21 mouse cellular contexts compared by ENCODE assay signal in the genomic region with DNA sequence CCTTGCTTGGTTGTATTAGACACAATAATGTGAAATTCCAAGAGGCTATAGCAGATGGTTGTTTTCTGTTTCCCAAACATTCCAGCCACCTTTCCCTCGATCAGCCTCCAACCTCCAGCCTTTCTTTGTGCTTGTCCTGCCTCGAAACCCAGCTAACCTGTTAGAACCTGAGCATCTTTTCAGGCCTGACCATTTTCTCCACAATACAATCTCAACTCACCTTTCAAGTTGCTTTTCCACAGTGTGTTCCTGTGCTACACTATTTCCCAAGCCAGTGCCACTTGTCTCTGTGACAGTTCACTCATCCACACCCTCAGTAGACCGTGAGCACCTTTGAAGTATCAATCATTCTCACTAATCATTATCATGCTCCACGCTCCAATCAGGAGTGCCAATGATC.
DNase-seq lines count a peak whose midpoint lies in the region; ATAC-seq and TF ChIP-seq lines count a peak whose summit lies in the region.
"Had no signal": no experiment of that assay in that cellular context is flagged by ENCODE, and none has a peak within 500 bp of the region (broad histone marks: within the 10 kb centered on the region; RNA-seq: fewer than 3 reads in every experiment).

No protein-coding gene starts in this region.

- no peaks in the 10 kb centered on the region for H3K27me3 ChIP-seq in heart, adult 2 months (ENCODE audit: control insufficient read depth, insufficient read depth, low read length)
- no peaks in the 10 kb centered on the region for H3K27me3 ChIP-seq in heart, embryonic 10.5 days (ENCODE audit: insufficient read depth, poor library complexity, severe bottlenecking)
- H3K27me3 ChIP-seq in midbrain, embryonic 11.5 days (ENCODE audit: control insufficient read depth, insufficient read depth, low read length) = no peaks in the 10 kb centered on the region
- H3K27me3 ChIP-seq in midbrain, embryonic 13.5 days = no peaks in the 10 kb centered on the region
- H3K27me3 ChIP-seq: CH12.LX, Patski had no signal

- 92% methylated on average over 4 of the region's 4 CpGs for WGBS in heart, adult 2 months
- 76% methylated on average over 4 of the region's 4 CpGs for WGBS in heart, embryonic 10.5 days
- 88% methylated on average over 4 of the region's 4 CpGs for WGBS in midbrain, embryonic 11.5 days
- 91% methylated on average over 4 of the region's 4 CpGs for WGBS in midbrain, embryonic 13.5 days

- no peaks in the 10 kb centered on the region for H3K9me3 ChIP-seq in heart, embryonic 10.5 days
- H3K9me3 ChIP-seq in midbrain, embryonic 11.5 days (ENCODE audit: control insufficient read depth, low read length) = no peaks in the 10 kb centered on the region
- 0 out of 2 replicates have a peak, but pooled peaks cover 3% of the 10 kb centered on the region for H3K9me3 ChIP-seq in midbrain, embryonic 13.5 days
- H3K9me3 ChIP-seq: G1E had no signal

- TF ChIP-seq POLR2A in heart, adult 2 months (IDR thresholded peaks at IDR 0.05; ENCODE audit: insufficient read depth, low read depth, low read length) = no peak

- intact Hi-C loops in heart, adult 2 months (cut with DNase I) = no loop called here

- no peak overlapping the region for H3K4me3 ChIP-seq in heart, adult 2 months
- no peak overlapping the region for H3K4me3 ChIP-seq in heart, embryonic 10.5 days
- H3K4me3 ChIP-seq in midbrain, embryonic 11.5 days (ENCODE audit: low read depth, low read length) = no peak overlapping the region
- H3K4me3 ChIP-seq in midbrain, embryonic 13.5 days (replicated peaks) = no peak overlapping the region

- TF ChIP-seq EP300 in heart, adult 2 months (IDR thresholded peaks at IDR 0.05; ENCODE audit: insufficient read depth, low read depth, low read length) = no peak

- no peaks in the 10 kb centered on the region for H3K79me2 ChIP-seq in heart, adult 2 months (replicated peaks; ENCODE audit: control insufficient read depth, insufficient read depth, low read length)

- H3K4me1 ChIP-seq in heart, adult 2 months (ENCODE audit: control insufficient read depth, insufficient read depth, low read length) = no peaks in the 10 kb centered on the region
- no peaks in the 10 kb centered on the region for H3K4me1 ChIP-seq in heart, embryonic 10.5 days
- H3K4me1 ChIP-seq in midbrain, embryonic 11.5 days (ENCODE audit: control insufficient read depth, insufficient read depth, low read length) = no peaks in the 10 kb centered on the region
- no peaks in the 10 kb centered on the region for H3K4me1 ChIP-seq in midbrain, embryonic 13.5 days (replicated peaks)

- no peak for ATAC-seq in midbrain, embryonic 11.5 days (ENCODE audit: low FRiP score)
- ATAC-seq in midbrain, embryonic 13.5 days = no peak
- ATAC-seq: activated CD4-positive, CD25-positive, alpha-beta regulatory T cell, adult 4 months; CD4-positive, CD25-positive, alpha-beta regulatory T cell, adult 4 months; Patski had no signal

- H3K4me2 ChIP-seq in midbrain, embryonic 11.5 days = no peak overlapping the region
- H3K4me2 ChIP-seq in midbrain, embryonic 13.5 days (replicated peaks) = no peak overlapping the region

- DNase-seq in heart, adult 11 months = peak; percentile 66
- no peak for DNase-seq in heart, adult 2 months
- peak; percentile 61 for DNase-seq in heart, embryonic 10.5 days (ENCODE audit: low spot score)
- DNase-seq in heart, adult 18-20 months = no peak
- peak; percentile 41 for DNase-seq in midbrain, embryonic 11.5 days (ENCODE audit: low spot score, missing footprints)
- DNase-seq: adrenal gland, adult 2 months; adrenal gland, adult 8-10 months; adrenal gland, postnatal 10 days; adrenal gland, postnatal 14 days; adrenal gland, postnatal 25 days; adrenal gland, postnatal 36 days; B cell, adult 2 months; cerebellum, adult 11 months; cerebellum, adult 11-12 months; cerebellum, adult 18-20 months had no signal

- H3K9ac ChIP-seq in heart, adult 2 months (ENCODE audit: low read depth, low read length) = no peak overlapping the region
- no peak overlapping the region for H3K9ac ChIP-seq in midbrain, embryonic 11.5 days (ENCODE audit: low read length)
- H3K9ac ChIP-seq in midbrain, embryonic 13.5 days (replicated peaks) = no peak overlapping the region

- H3K36me3 ChIP-seq in heart, adult 2 months (ENCODE audit: control insufficient read depth, insufficient read depth, low read length) = no peaks in the 10 kb centered on the region
- H3K36me3 ChIP-seq in heart, embryonic 10.5 days = no peaks in the 10 kb centered on the region
- H3K36me3 ChIP-seq in midbrain, embryonic 11.5 days (ENCODE audit: control insufficient read depth, insufficient read depth, low read length) = no peaks in the 10 kb centered on the region
- H3K36me3 ChIP-seq in midbrain, embryonic 13.5 days = no peaks in the 10 kb centered on the region
- H3K36me3 ChIP-seq: G1E had no signal

- TF ChIP-seq CTCF in heart, adult 2 months (IDR thresholded peaks at IDR 0.05) = no peak

- no peak overlapping the region for H3K27ac ChIP-seq in heart, adult 2 months
- no peak overlapping the region for H3K27ac ChIP-seq in heart, embryonic 10.5 days
- H3K27ac ChIP-seq in midbrain, embryonic 11.5 days (ENCODE audit: low read depth, low read length) = no peak overlapping the region
- H3K27ac ChIP-seq in midbrain, embryonic 13.5 days = no peak overlapping the region

Comparison
In these comparisons a context has a peak if more than half of its experiments do, and no peak if none do; other contexts are left out.
1. DNase-seq: peak in heart, adult 11 months (single experiment), heart, embryonic 10.5 days (single experiment) and midbrain, embryonic 11.5 days (single experiment); none in heart, adult 2 months (0 of 2) and heart, adult 18-20 months (0 of 2).